Mouse (Mus musculus) hindbrain, embryonic 11.5 days (tissue): ENCODE data around the gene Tnip1. TPM values are rescaled to one million over a fixed set of nuclear protein-coding genes. Genes with fewer than 3 reads are reported as not detected.
A peak's percentile ranks its signal among the peaks of the same experiment; 100 is the strongest.

Experiments
- ATAC-seq: fragments of 200-750 bp; cut with Nextera tagmentation; 2 replicates; pipeline ENCODE4 v1.8.0; 2017; ENCODE audit warnings: mild to moderate bottlenecking, moderate TSS enrichment, moderate library complexity; ENCODE audit not compliant: low FRiP score
- DNase-seq: peaks from one replicate; pipeline ENCODE4 v3.0.0-alpha.2; 2015; ENCODE audit warnings: low spot score
- H3K27ac ChIP-seq: fragments of 300-500 bp; sonication (generic); 2 replicates; pipeline ENCODE4 v1.5.1; 2014; ENCODE audit warnings: mild to moderate bottlenecking, low read depth, low read length
- H3K27me3 ChIP-seq: fragments of 300-500 bp; sonication (generic); 2 replicates; pipeline ENCODE4 v1.6.1; 2014; ENCODE audit warnings: mild to moderate bottlenecking, low read length, moderate library complexity, mixed read lengths; ENCODE audit not compliant: control insufficient read depth, insufficient read depth
- H3K36me3 ChIP-seq: fragments of 300-500 bp; sonication (generic); 2 replicates; pipeline ENCODE4 v1.6.1; 2014; ENCODE audit warnings: mild to moderate bottlenecking, low read length, moderate library complexity, mixed read lengths; ENCODE audit not compliant: control insufficient read depth, insufficient read depth
- H3K4me1 ChIP-seq: fragments of 300-500 bp; sonication (generic); replicated peaks from 2 replicates; pipeline ENCODE4 v1.6.1; 2014; ENCODE audit warnings: low read length, mixed read lengths; ENCODE audit not compliant: control insufficient read depth, insufficient read depth
- H3K4me2 ChIP-seq: fragments of 300-500 bp; sonication (generic); replicated peaks from 2 replicates; pipeline ENCODE4 v1.6.1; 2014; ENCODE audit warnings: mild to moderate bottlenecking, low read depth, low read length
- H3K4me3 ChIP-seq: fragments of 300-500 bp; sonication (generic); 2 replicates; pipeline ENCODE4 v1.5.1; 2014; ENCODE audit warnings: low read depth, low read length
- H3K9ac ChIP-seq: fragments of 300-500 bp; sonication (generic); 2 replicates; pipeline ENCODE4 v1.6.1; 2014; ENCODE audit warnings: low read depth, low read length
- H3K9me3 ChIP-seq: fragments of 300-500 bp; sonication (generic); 2 replicates; pipeline ENCODE4 v1.6.1; 2016; ENCODE audit warnings: low read length; ENCODE audit not compliant: control insufficient read depth
- WGBS: fragments of 180-500 bp; shearing (Covaris S2); extraction: QIAGEN DNeasy Blood & Tissue Kit; methylation state at CpG from one replicate; pipeline ENCODE4 v1.1.7; 2014; 5-methylcytosine and 5-hydroxymethylcytosine counted together
- polyA plus RNA-seq: library from polyadenylated mRNA; unstranded; fragments of >200 nt; fragmentation: Nextera tagmentation; extraction: Ambion mirVana; gene quantifications from 2 replicates; pipeline ENCODE4 v1.2.1, GENCODE M21; 2014

Tnip1 gene
- polyA plus RNA-seq, 1 experiment from 2014 or later: 10.3 TPM

DNA sequence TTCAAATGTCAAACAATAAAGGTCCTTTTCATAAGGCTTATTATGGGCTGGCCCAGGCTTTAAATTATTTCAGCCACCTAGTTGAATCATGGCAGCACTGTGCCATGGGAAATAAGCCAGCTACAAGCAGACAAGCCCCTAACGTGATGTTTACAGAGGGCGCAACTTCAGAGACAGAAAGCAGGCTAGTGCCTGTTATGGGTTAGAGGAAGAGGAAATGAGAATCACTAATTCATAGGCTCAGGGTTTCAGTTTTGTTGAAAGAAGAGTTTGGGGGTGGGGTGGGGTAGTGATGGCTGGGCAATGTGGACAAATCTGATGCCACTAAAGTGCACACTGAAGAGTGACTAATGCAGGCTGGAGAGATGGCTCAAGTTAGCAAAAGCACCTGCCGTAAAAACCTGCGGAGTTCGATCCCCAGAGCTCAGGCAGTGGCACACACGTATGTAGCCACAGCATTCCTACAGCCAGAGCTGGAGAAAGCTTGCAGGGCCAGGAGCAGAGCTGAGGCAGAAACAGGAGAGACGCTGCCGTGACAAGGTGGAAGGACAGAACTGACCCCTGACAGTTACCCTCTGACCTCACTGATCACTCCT is 26.1 kb upstream of the Tnip1 start:
- Histone ChIP-seq H3K27me3 (no peaks in the 10 kb centered on the region), H3K36me3 (no peaks in the 10 kb centered on the region), H3K27ac (no peak overlapping the region), H3K4me3 (no peak overlapping the region), H3K4me2 (no peak overlapping the region), H3K9ac (no peak overlapping the region), H3K9me3 (no peaks in the 10 kb centered on the region), H3K4me1 (no peaks in the 10 kb centered on the region)
- WGBS: 75% methylated on average over 8 of the region's 8 CpGs
- ATAC-seq: no peak
- DNase-seq: no peak

DNA sequence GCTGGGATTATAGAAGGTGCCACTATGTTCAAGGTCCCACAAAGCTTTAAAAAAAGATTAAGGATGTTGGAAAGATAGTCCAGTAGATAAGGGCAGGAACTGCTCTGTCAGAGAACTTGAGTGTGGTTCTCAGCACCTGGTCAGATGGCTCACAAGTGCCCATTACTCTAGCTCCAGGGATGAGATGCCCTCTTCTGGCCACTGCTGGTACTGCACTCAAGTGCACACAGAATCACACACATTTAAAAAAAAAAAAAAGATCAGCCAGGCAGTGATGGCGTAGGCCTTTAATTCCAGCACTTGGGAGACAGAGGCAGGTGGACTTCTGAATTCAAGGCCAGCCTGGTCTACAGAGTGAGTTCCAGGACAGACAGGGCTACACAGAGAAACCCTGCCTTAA is 25.3 kb upstream of the Tnip1 start:
- 84% methylated on average over 1 of the region's 1 CpGs for WGBS
- Histone ChIP-seq H3K27me3 (no peaks in the 10 kb centered on the region), H3K4me1 (no peaks in the 10 kb centered on the region), H3K9ac (no peak overlapping the region), H3K36me3 (no peaks in the 10 kb centered on the region), H3K4me3 (no peak overlapping the region), H3K27ac (no peak overlapping the region), H3K9me3 (no peaks in the 10 kb centered on the region), H3K4me2 (no peak overlapping the region)
- ATAC-seq (no peak), DNase-seq (peak; percentile 52)

DNA sequence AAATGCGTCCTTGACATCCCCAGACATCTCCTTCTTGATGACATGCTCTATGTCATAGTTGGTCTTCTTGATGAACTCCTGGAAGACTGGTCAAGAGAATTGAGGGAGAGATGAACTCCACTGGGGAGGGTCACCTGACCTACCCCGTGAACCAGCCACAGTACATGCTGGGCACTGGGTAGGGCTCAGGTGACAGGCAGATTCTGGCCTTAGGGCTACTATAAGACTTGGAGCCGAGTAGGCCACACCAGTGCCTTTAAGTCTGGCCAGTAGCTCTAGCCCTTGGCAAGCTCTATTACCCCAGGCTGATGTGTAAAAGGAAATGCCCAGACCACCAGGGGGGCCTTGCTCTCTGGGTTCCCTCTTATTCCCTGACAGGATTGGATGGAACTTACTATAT is 22.4 kb upstream of the Tnip1 start:
- H3K4me1 ChIP-seq: no peaks in the 10 kb centered on the region
- WGBS: 83% methylated on average over 3 of the region's 3 CpGs
- H3K27me3 ChIP-seq: no peaks in the 10 kb centered on the region
- ATAC-seq (no peak), DNase-seq (no peak)
- no peaks in the 10 kb centered on the region for H3K9me3 ChIP-seq
- H3K27ac ChIP-seq: no peak overlapping the region
- H3K9ac ChIP-seq: no peak overlapping the region
- H3K36me3 ChIP-seq: no peaks in the 10 kb centered on the region
- H3K4me3 ChIP-seq: no peak overlapping the region
- H3K4me2 ChIP-seq: no peak overlapping the region

DNA sequence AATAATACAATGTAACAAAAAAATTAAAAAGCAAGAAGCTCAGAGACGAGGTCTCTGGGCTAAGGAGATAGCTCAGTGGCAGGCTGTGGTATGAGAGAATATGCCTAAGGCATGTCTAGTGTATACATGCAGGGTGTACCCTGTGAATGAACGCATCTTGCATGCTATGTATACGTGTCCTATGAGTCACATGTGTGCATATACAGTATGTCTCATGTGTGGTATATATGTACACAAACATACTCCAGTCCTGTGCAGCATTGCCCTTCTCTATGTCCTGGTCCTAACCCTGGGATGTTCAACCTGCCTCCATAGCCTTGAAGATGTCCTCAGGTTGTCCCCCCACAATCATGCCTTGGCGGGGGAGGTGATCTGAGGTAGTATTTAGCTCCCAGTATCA is 21.9 kb upstream of the Tnip1 start:
- no peak for DNase-seq
- WGBS: 65% methylated on average over 4 of the region's 4 CpGs

DNA sequence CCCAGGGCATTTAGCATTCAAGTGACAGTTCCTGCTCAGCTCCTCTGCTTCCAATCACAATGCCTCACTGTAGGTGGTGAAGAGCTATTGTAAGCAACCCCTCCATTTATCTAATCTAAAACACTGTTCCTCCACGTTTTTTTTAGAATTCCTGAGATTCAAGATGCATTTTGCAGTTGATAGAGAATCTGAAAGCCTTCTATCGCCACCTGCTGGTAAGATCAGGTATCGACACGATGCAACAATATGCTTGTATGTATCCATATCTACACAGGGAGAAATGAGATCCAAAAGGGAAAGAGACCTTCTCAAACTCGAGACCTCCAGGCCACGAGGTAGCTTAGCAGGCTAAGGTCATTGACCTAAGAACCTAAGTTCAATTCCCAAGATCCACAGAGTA is 21.4 kb upstream of the Tnip1 start:
- WGBS: 2% methylated on average over 6 of the region's 6 CpGs
- Histone ChIP-seq H3K36me3 (no peaks in the 10 kb centered on the region), H3K9ac (no peak overlapping the region), H3K27me3 (no peaks in the 10 kb centered on the region), H3K4me3 (no peak overlapping the region), H3K9me3 (no peaks in the 10 kb centered on the region), H3K4me2 (no peak overlapping the region), H3K4me1 (no peaks in the 10 kb centered on the region), H3K27ac (no peak overlapping the region)
- DNase-seq (peak; percentile 88), ATAC-seq (no peak)

More for the DNA sequence above, 21.9 kb upstream of the Tnip1 start:
- no peaks in the 10 kb centered on the region for H3K9me3 ChIP-seq
- H3K36me3 ChIP-seq: no peaks in the 10 kb centered on the region
- H3K9ac ChIP-seq: no peak overlapping the region
- H3K4me1 ChIP-seq: no peaks in the 10 kb centered on the region
- no peak for ATAC-seq
- no peak overlapping the region for H3K4me2 ChIP-seq
- H3K4me3 ChIP-seq: no peak overlapping the region
- H3K27ac ChIP-seq: no peak overlapping the region
- H3K27me3 ChIP-seq: no peaks in the 10 kb centered on the region

DNA sequence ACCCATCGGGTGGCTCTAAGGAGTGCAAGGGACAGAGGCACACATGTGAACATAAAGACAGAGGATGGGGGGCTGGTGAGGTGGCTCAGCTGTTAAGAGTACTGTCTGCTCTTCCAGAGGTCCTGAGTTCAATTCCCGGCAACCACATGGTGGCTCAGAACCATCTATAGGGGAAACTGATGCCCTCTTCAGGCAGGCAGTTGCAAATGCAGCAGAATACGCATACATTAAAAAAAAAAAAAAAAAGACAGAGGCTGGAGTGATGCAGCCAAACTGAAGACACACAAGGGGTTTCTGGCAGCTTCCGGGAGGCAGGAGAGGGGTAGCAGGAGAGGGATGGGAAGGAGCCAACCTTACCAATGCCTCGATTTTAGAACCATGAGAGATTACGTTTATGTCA is 19.8 kb upstream of the Tnip1 start:
- ATAC-seq (no peak), DNase-seq (no peak)
- Histone ChIP-seq H3K9me3 (no peaks in the 10 kb centered on the region), H3K4me1 (no peaks in the 10 kb centered on the region), H3K9ac (no peak overlapping the region), H3K4me2 (no peak overlapping the region), H3K27me3 (no peaks in the 10 kb centered on the region), H3K27ac (no peak overlapping the region), H3K4me3 (no peak overlapping the region), H3K36me3 (no peaks in the 10 kb centered on the region)
- 84% methylated on average over 6 of the region's 6 CpGs for WGBS

DNA sequence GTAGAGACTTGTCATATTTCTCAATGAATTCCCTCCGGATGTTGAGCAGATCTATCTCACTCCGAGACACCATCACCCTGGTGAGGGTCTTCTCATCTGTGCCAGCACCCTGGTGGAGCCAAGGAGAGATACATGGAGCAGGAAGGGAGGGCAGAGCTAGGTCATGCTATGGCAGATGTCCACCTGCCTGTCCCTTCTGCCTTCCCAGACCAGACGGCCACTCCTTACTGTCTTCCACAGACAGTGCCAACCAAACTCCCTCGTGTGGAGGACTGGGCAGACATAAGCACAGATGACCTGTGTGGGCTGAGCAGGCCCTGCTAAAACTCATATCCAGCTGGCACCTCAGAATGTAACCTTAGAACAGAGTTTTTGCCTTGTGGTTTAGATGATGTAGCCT is 18.9 kb upstream of the Tnip1 start:
- H3K9me3 ChIP-seq: no peaks in the 10 kb centered on the region
- no peak overlapping the region for H3K4me2 ChIP-seq
- H3K27ac ChIP-seq: no peak overlapping the region
- H3K9ac ChIP-seq: no peak overlapping the region
- ATAC-seq (no peak), DNase-seq (no peak)
- H3K36me3 ChIP-seq: no peaks in the 10 kb centered on the region
- no peak overlapping the region for H3K4me3 ChIP-seq
- 90% methylated on average over 4 of the region's 4 CpGs for WGBS
- H3K4me1 ChIP-seq: no peaks in the 10 kb centered on the region
- H3K27me3 ChIP-seq: no peaks in the 10 kb centered on the region

DNA sequence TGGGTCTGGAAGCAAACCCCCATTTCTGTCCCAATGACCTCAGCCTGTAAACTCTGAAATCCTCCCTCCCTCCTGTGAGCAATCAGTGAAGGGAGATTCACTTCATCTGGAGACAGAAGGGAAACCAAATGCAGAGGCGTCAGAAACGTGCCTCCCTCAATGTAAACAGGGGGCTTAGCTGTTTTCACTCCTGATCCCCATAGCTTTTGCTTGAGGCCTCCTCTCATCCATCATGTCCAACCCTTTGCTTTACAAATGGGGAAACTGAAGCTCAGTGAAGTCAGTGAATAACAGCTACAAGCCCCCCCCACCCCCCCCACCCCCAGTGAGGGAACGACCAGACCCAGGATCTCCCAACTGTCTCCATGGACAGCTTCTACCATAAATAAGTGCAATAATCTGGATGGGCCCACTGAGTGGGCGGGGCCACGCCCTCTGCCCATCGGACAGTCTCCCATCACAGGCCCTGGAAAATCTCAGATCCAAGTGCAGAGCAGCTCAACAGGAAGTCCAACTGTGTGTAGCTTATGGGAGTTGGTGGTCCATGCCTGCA is 14.7 kb upstream of the Tnip1 start:
- Histone ChIP-seq H3K9me3 (no peaks in the 10 kb centered on the region), H3K4me2 (no peak overlapping the region), H3K4me3 (no peak overlapping the region), H3K9ac (no peak overlapping the region), H3K27ac (no peak overlapping the region), H3K27me3 (no peaks in the 10 kb centered on the region), H3K4me1 (no peaks in the 10 kb centered on the region; the same call in 1 of the 2 replicates), H3K36me3 (no peaks in the 10 kb centered on the region)
- no peak for DNase-seq
- ATAC-seq: no peak
- 68% methylated on average over 6 of the region's 6 CpGs for WGBS

DNA sequence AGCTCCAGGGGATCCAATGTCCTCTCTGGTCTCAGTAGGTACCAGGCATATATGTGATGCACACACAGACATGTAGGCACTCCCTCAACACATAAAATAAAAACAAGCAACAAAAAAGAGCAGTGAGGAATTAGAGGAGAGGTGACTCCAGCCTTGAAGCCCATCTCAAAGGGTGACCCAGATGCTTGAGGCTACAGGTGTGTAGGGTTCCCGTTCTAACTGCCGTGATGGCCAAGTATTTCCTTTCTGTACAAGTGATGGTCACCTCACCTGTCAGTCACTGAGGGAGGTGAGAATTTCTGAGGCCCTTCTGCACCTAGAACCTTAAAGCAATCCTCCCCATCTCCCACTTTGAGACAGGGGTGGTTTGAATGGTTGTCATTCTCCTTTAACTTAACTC is 13.6 kb upstream of the Tnip1 start:
- Histone ChIP-seq H3K4me1 (no peaks in the 10 kb centered on the region; the same call in 1 of the 2 replicates), H3K27me3 (no peaks in the 10 kb centered on the region), H3K27ac (no peak overlapping the region), H3K9ac (no peak overlapping the region), H3K4me2 (no peak overlapping the region), H3K4me3 (no peak overlapping the region), H3K36me3 (no peaks in the 10 kb centered on the region), H3K9me3 (no peaks in the 10 kb centered on the region)
- WGBS: 96% methylated on average over 2 of the region's 2 CpGs
- DNase-seq (no peak), ATAC-seq (no peak)
